Mouse (Mus musculus) neural tube, embryonic 11.5 days (tissue): Measurements from ENCODE around the gene Pear1. TPM values are rescaled to one million over a fixed set of nuclear protein-coding genes. Genes with fewer than 3 reads are reported as not detected.

Experiments used
- ATAC-seq: fragments of 200-750 bp; cut with Nextera tagmentation; 2 replicates; pipeline ENCODE4 v1.8.0; 2017; ENCODE audit warnings: moderate number of reproducible peaks, mild to moderate bottlenecking, moderate TSS enrichment, moderate library complexity; ENCODE audit not compliant: insufficient read depth, low FRiP score, low TSS enrichment
- DNase-seq: peaks from one replicate; pipeline ENCODE4 v3.0.0-alpha.2; 2015; ENCODE audit warnings: low spot score
- H3K27ac ChIP-seq: fragments of 300-500 bp; sonication (generic); 2 replicates; pipeline ENCODE4 v1.5.1; 2014; ENCODE audit warnings: low read depth, mild to moderate bottlenecking, low read length
- H3K27me3 ChIP-seq: fragments of 300-500 bp; sonication (generic); 2 replicates; pipeline ENCODE4 v1.6.1; 2014; ENCODE audit warnings: mild to moderate bottlenecking, low read length, mixed read lengths; ENCODE audit not compliant: control insufficient read depth, insufficient read depth
- H3K36me3 ChIP-seq: fragments of 300-500 bp; sonication (generic); 2 replicates; pipeline ENCODE4 v1.6.1; 2014; ENCODE audit warnings: mild to moderate bottlenecking, low read length, moderate library complexity, mixed read lengths; ENCODE audit not compliant: control insufficient read depth, insufficient read depth
- H3K4me1 ChIP-seq: fragments of 300-500 bp; sonication (generic); 2 replicates; pipeline ENCODE4 v1.6.1; 2014; ENCODE audit warnings: low read length, mixed read lengths; ENCODE audit not compliant: control insufficient read depth, insufficient read depth
- H3K4me2 ChIP-seq: fragments of 300-500 bp; sonication (generic); 2 replicates; pipeline ENCODE4 v1.6.1; 2014; ENCODE audit warnings: low read depth, mild to moderate bottlenecking, moderate library complexity
- H3K4me3 ChIP-seq: fragments of 300-500 bp; sonication (generic); 2 replicates; pipeline ENCODE4 v1.5.1; 2014; ENCODE audit warnings: low read depth, low read length
- H3K9ac ChIP-seq: fragments of 300-500 bp; sonication (generic); 2 replicates; pipeline ENCODE4 v1.6.1; 2014; ENCODE audit warnings: mild to moderate bottlenecking, low read length
- H3K9me3 ChIP-seq: fragments of 300-500 bp; sonication (generic); 2 replicates; pipeline ENCODE4 v1.6.1; 2016; ENCODE audit warnings: low read length; ENCODE audit not compliant: control insufficient read depth
- WGBS: fragments of 180-500 bp; shearing (Covaris S2); extraction: QIAGEN DNeasy Blood & Tissue Kit; methylation state at CpG from one replicate; pipeline ENCODE4 v1.1.7; 2014; 5-methylcytosine and 5-hydroxymethylcytosine counted together
- polyA plus RNA-seq: library from polyadenylated mRNA; unstranded; fragments of >200 nt; fragmentation: Nextera tagmentation; extraction: Ambion mirVana; gene quantifications from 2 replicates; pipeline ENCODE4 v1.2.1, GENCODE M21; 2014

Pear1 gene
- polyA plus RNA-seq, 1 experiment from 2014 or later, result 10.2 TPM

- Histone ChIP-seq H3K4me3 (no peak overlapping the region), H3K27ac (no peak overlapping the region), H3K27me3 (no peaks in the 10 kb centered on the region; the same call in none of the 2 replicates), H3K36me3 (no peaks in the 10 kb centered on the region), H3K4me1 (peaks cover 5% of the 10 kb centered on the region), H3K9ac (no peak overlapping the region), H3K4me2 (no peak overlapping the region), H3K9me3 (no peaks in the 10 kb centered on the region)
- ATAC-seq, result no peak
- no peak for DNase-seq
- 78% methylated on average over 5 of the region's 5 CpGs for WGBS
These were observed 58.3 kb downstream of the Pear1 start for GRCm38 (mm10) chr3:87765631-87766283.

GRCm38 (mm10) chr3:87765091-87765490 lies 59.0 kb downstream of the Pear1 start:
- DNase-seq (peak; percentile 51), ATAC-seq (no peak)
- H3K36me3 ChIP-seq, result no peaks in the 10 kb centered on the region
- WGBS, result 11% methylated on average over 10 of the region's 10 CpGs
- H3K4me2 ChIP-seq, result no peak overlapping the region; the same call in 1 of the 2 replicates
- H3K4me1 ChIP-seq, result peaks cover 5% of the 10 kb centered on the region
- H3K27ac ChIP-seq, result peak overlapping the region; percentile 15; the same call in 1 of the 2 replicates
- H3K27me3 ChIP-seq, result no peaks in the 10 kb centered on the region; the same call in none of the 2 replicates
- H3K9me3 ChIP-seq, result no peaks in the 10 kb centered on the region
- H3K4me3 ChIP-seq, result peak overlapping the region; percentile 8; the same call in 1 of the 2 replicates
- H3K9ac ChIP-seq, result no peak overlapping the region

- no peaks in the 10 kb centered on the region for H3K9me3 ChIP-seq
- H3K27ac ChIP-seq, result 0 out of 2 replicates have a peak overlapping the region, but pooled peaks have one; percentile 15
- no peak for DNase-seq
- WGBS, result 37% methylated on average over 10 of the region's 10 CpGs
- no peak overlapping the region for H3K4me3 ChIP-seq
- H3K4me2 ChIP-seq, result no peak overlapping the region
- peaks cover 5% of the 10 kb centered on the region for H3K4me1 ChIP-seq
- ATAC-seq, result no peak
- H3K27me3 ChIP-seq, result no peaks in the 10 kb centered on the region; the same call in none of the 2 replicates
- no peaks in the 10 kb centered on the region for H3K36me3 ChIP-seq
- no peak overlapping the region for H3K9ac ChIP-seq
These were observed 59.6 kb downstream of the Pear1 start for GRCm38 (mm10) chr3:87764506-87764905.

- H3K4me3 ChIP-seq, result no peak overlapping the region
- no peaks in the 10 kb centered on the region; the same call in none of the 2 replicates for H3K27me3 ChIP-seq
- no peaks in the 10 kb centered on the region for H3K36me3 ChIP-seq
- peaks cover 5% of the 10 kb centered on the region for H3K4me1 ChIP-seq
- no peaks in the 10 kb centered on the region for H3K9me3 ChIP-seq
- DNase-seq, result peak; percentile 52
- no peak overlapping the region; the same call in 1 of the 2 replicates for H3K4me2 ChIP-seq
- WGBS, result 21% methylated on average over 15 of the region's 15 CpGs
- no peak for ATAC-seq
- 0 out of 2 replicates have a peak overlapping the region, but pooled peaks have one; percentile 20 for H3K27ac ChIP-seq
- H3K9ac ChIP-seq, result peak overlapping the region; percentile 7
These were observed 60.3 kb downstream of the Pear1 start for GRCm38 (mm10) chr3:87763683-87764289.

GRCm38 (mm10) chr3:87763202-87763601 lies 60.9 kb downstream of the Pear1 start:
- H3K27me3 ChIP-seq, result no peaks in the 10 kb centered on the region; the same call in none of the 2 replicates
- no peak for DNase-seq
- ATAC-seq, result no peak

GRCm38 (mm10) chr3:87761408-87762375 lies 62.4 kb downstream of the Pear1 start:
- no peaks in the 10 kb centered on the region for H3K27me3 ChIP-seq
- ATAC-seq, result no peak
- H3K27ac ChIP-seq, result no peak overlapping the region
- DNase-seq, result no peak
- peaks cover 5% of the 10 kb centered on the region for H3K4me1 ChIP-seq
- H3K9me3 ChIP-seq, result no peaks in the 10 kb centered on the region
- H3K4me3 ChIP-seq, result no peak overlapping the region
- H3K4me2 ChIP-seq, result no peak overlapping the region
- no peak overlapping the region for H3K9ac ChIP-seq
- 70% methylated on average over 20 of the region's 20 CpGs for WGBS
- H3K36me3 ChIP-seq, result no peaks in the 10 kb centered on the region

More at GRCm38 (mm10) chr3:87763202-87763601, 60.9 kb downstream of the Pear1 start:
- H3K9me3 ChIP-seq, result no peaks in the 10 kb centered on the region
- 66% methylated on average over 4 of the region's 4 CpGs for WGBS
- no peak overlapping the region for H3K9ac ChIP-seq
- 0 out of 2 replicates have a peak overlapping the region, but pooled peaks have one; percentile 20 for H3K27ac ChIP-seq
- H3K4me2 ChIP-seq, result no peak overlapping the region
- peaks cover 5% of the 10 kb centered on the region for H3K4me1 ChIP-seq
- H3K4me3 ChIP-seq, result no peak overlapping the region
- H3K36me3 ChIP-seq, result no peaks in the 10 kb centered on the region

GRCm38 (mm10) chr3:87758641-87759040 lies 65.5 kb downstream of the Pear1 start:
- H3K27ac ChIP-seq, result no peak overlapping the region
- DNase-seq (no peak), ATAC-seq (no peak)
- WGBS, result 41% methylated on average over 5 of the region's 5 CpGs
- H3K9ac ChIP-seq, result no peak overlapping the region
- 0 out of 2 replicates have a peak, but pooled peaks cover 2% of the 10 kb centered on the region for H3K27me3 ChIP-seq
- H3K36me3 ChIP-seq, result no peaks in the 10 kb centered on the region
- no peaks in the 10 kb centered on the region for H3K9me3 ChIP-seq
- no peak overlapping the region for H3K4me2 ChIP-seq
- no peak overlapping the region for H3K4me3 ChIP-seq
- H3K4me1 ChIP-seq, result peaks cover 8% of the 10 kb centered on the region

- H3K4me3 ChIP-seq, result no peak overlapping the region
- peak overlapping the region; percentile 34; the same call in 1 of the 2 replicates for H3K4me2 ChIP-seq
- DNase-seq, result no peak
- H3K27me3 ChIP-seq, result 0 out of 2 replicates have a peak, but pooled peaks cover 2% of the 10 kb centered on the region
- H3K4me1 ChIP-seq, result peaks cover 3% of the 10 kb centered on the region; the same call in 1 of the 2 replicates
- H3K9me3 ChIP-seq, result no peaks in the 10 kb centered on the region
- H3K36me3 ChIP-seq, result no peaks in the 10 kb centered on the region
- H3K9ac ChIP-seq, result no peak overlapping the region
- WGBS, result 46% methylated on average over 20 of the region's 20 CpGs
- no peak for ATAC-seq
- no peak overlapping the region for H3K27ac ChIP-seq
These were observed 67.6 kb downstream of the Pear1 start for GRCm38 (mm10) chr3:87756488-87756887.
